Mouse (Mus musculus): Measurements from ENCODE around the gene Impg1. TPM values are rescaled to one million over a fixed set of nuclear protein-coding genes. Genes with fewer than 3 reads are reported as not detected.

Impg1 gene
- total and polyA plus RNA-seq, 3 experiments: not detected

- H3K4me1 ChIP-seq (ENCODE audit: control insufficient read depth in 1 of 2, insufficient read depth in 2 of 2, low read length in 2 of 2): no peaks in the 10 kb centered on the region
Observed at GRCm38 (mm10) chr9:80284539-80285174, 180.6 kb downstream of the Impg1 start.

DNA sequence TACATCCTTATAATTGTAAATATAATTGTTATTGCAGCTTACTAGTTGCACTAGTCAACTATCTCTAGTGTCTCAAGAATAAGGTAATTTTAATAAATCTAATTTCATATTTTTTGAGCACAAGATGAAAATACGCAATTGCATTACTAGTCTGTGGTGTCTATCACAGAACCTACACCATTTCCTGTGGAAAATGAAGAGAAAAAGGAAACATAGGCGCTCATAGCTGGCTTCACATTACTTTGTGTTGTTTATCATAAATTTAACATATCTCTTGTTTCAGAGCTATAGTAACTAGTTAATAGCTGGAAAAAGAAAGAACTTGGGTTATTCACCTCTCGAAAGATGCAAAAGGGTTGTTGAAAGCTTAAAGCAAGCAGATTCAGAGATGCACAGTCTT is 182.9 kb downstream of the Impg1 start:
- Histone ChIP-seq H3K9me3 (replicated peaks; ENCODE audit: insufficient read depth, low read length) (no peaks in the 10 kb centered on the region), H3K27ac (ENCODE audit: control insufficient read depth, low read depth, low read length) (no peak overlapping the region), H3K36me3 (ENCODE audit: control insufficient read depth in 1 of 2, insufficient read depth in 2 of 2, low read length in 2 of 2) (no peaks in the 10 kb centered on the region), H3K4me1 (ENCODE audit: control insufficient read depth in 1 of 2, insufficient read depth in 2 of 2, low read length in 2 of 2) (no peaks in the 10 kb centered on the region), H3K79me2 (ENCODE audit: control insufficient read depth, insufficient read depth, low read length, poor library complexity) (no peaks in the 10 kb centered on the region), H3K4me3 (ENCODE audit: control insufficient read depth in 1 of 2, insufficient read depth in 1 of 2, low read depth in 2 of 2, low read length in 2 of 2) (no peak overlapping the region), H3K9ac (ENCODE audit: control insufficient read depth, low read depth, low read length, poor library complexity, severe bottlenecking) (no peak overlapping the region), H3K27me3 (ENCODE audit: control insufficient read depth in 1 of 2, insufficient read depth in 2 of 2, low read length in 2 of 2) (no peaks in the 10 kb centered on the region; a peak in 2 of 4 replicates)
- DNase-seq (ENCODE audit: low read depth, low spot score): no peak
- no peak for TF ChIP-seq USF1 (IDR thresholded peaks at IDR 0.05; ENCODE audit: low read depth, low read length)
- TF ChIP-seq JUND (IDR thresholded peaks at IDR 0.05; ENCODE audit: low read depth, low read length): no peak
- no peak for TF ChIP-seq KAT2A (conservative IDR thresholded peaks at IDR 0.05; ENCODE audit: low read depth, low read length)
- TF ChIP-seq ZKSCAN1 (IDR thresholded peaks at IDR 0.05; ENCODE audit: low read depth, low read length): no peak
- no peak for TF ChIP-seq ZC3H11A (IDR thresholded peaks at IDR 0.05; ENCODE audit: low read depth, low read length)
- no peak for TF ChIP-seq E2F4 (IDR thresholded peaks at IDR 0.05; ENCODE audit: borderline replicate concordance, low read depth, low read length)
- TF ChIP-seq POLR2AphosphoS5 (IDR thresholded peaks at IDR 0.05; ENCODE audit: borderline replicate concordance, low read depth, low read length): no peak
- TF ChIP-seq MYB (IDR thresholded peaks at IDR 0.05; ENCODE audit: low read depth, low read length): no peak
- TF ChIP-seq ZMIZ1 (IDR thresholded peaks at IDR 0.05; ENCODE audit: low read depth, low read length): no peak
- no peak for TF ChIP-seq TCF12 (IDR thresholded peaks at IDR 0.05; ENCODE audit: low read depth, low read length)
- no peak for TF ChIP-seq GATA1 (IDR thresholded peaks at IDR 0.05; ENCODE audit: low read depth, low read length)
- no peak for TF ChIP-seq HCFC1 (IDR thresholded peaks at IDR 0.05; ENCODE audit: low read depth, low read length)
- TF ChIP-seq MEF2A (IDR thresholded peaks at IDR 0.05; ENCODE audit: extremely low read depth, insufficient replicate concordance, low read depth, low read length, poor library complexity, severe bottlenecking): no peak

More at GRCm38 (mm10) chr9:80284539-80285174, 180.6 kb downstream of the Impg1 start:
- no peak overlapping the region for H3K27ac ChIP-seq (ENCODE audit: control insufficient read depth, low read depth, low read length)
- no peak overlapping the region for H3K9ac ChIP-seq (ENCODE audit: control insufficient read depth, low read depth, low read length, poor library complexity, severe bottlenecking)
- no peaks in the 10 kb centered on the region for H3K36me3 ChIP-seq (ENCODE audit: control insufficient read depth in 1 of 2, insufficient read depth in 2 of 2, low read length in 2 of 2)
- no peaks in the 10 kb centered on the region; a peak in 2 of 4 replicates for H3K27me3 ChIP-seq (ENCODE audit: control insufficient read depth in 1 of 2, insufficient read depth in 2 of 2, low read length in 2 of 2)
- no peak overlapping the region for H3K4me3 ChIP-seq (ENCODE audit: control insufficient read depth in 1 of 2, insufficient read depth in 1 of 2, low read depth in 2 of 2, low read length in 2 of 2)
- no peaks in the 10 kb centered on the region for H3K79me2 ChIP-seq (ENCODE audit: control insufficient read depth, insufficient read depth, low read length, poor library complexity)
- H3K9me3 ChIP-seq (replicated peaks; ENCODE audit: insufficient read depth, low read length): no peaks in the 10 kb centered on the region
- TF ChIP-seq NRF1 (IDR thresholded peaks at IDR 0.05; ENCODE audit: insufficient read depth, low read depth, low read length, poor library complexity, severe bottlenecking): no peak
- TF ChIP-seq GABPA (IDR thresholded peaks at IDR 0.05; ENCODE audit: low read depth, low read length): no peak
- TF ChIP-seq MYC (IDR thresholded peaks at IDR 0.05; ENCODE audit: low read depth, low read length): no peak
- no peak for TF ChIP-seq TCF12 (IDR thresholded peaks at IDR 0.05; ENCODE audit: low read depth, low read length)
- TF ChIP-seq MYB (IDR thresholded peaks at IDR 0.05; ENCODE audit: low read depth, low read length): no peak
- no peak for TF ChIP-seq MAFK (IDR thresholded peaks at IDR 0.05; ENCODE audit: borderline replicate concordance, low read depth, low read length)
- no peak for TF ChIP-seq HCFC1 (IDR thresholded peaks at IDR 0.05; ENCODE audit: low read depth, low read length)
- TF ChIP-seq POLR2AphosphoS2 (IDR thresholded peaks at IDR 0.05; ENCODE audit: low read length): no peak
- TF ChIP-seq RCOR1 (IDR thresholded peaks at IDR 0.05; ENCODE audit: low read depth, low read length): no peak
- TF ChIP-seq RAD21 (IDR thresholded peaks at IDR 0.05; ENCODE audit: low read depth, low read length): no peak
- no peak for TF ChIP-seq MXI1 (IDR thresholded peaks at IDR 0.05; ENCODE audit: low read depth, low read length)
- no peak for TF ChIP-seq CTCF (IDR thresholded peaks at IDR 0.05 in 2 of 3, conservative IDR thresholded peaks at IDR 0.05 in 1 of 3; ENCODE audit: control insufficient read depth in 1 of 3, insufficient read depth in 1 of 3, low read depth in 2 of 3, low read length in 3 of 3, poor library complexity in 1 of 3, severe bottlenecking in 1 of 3)
- no peak for DNase-seq (ENCODE audit: low read depth, low spot score)
